Mouse (Mus musculus) cerebral cortex, adult 2 months (tissue): ENCODE results near the gene Tmppe.

Source experiments
- WGBS: fragments of 180-500 bp; shearing (Covaris S2); methylation state at CpG from one replicate; pipeline ENCODE4 v1.1.7; 2018; 5-methylcytosine and 5-hydroxymethylcytosine counted together

The Tmppe gene

DNA sequence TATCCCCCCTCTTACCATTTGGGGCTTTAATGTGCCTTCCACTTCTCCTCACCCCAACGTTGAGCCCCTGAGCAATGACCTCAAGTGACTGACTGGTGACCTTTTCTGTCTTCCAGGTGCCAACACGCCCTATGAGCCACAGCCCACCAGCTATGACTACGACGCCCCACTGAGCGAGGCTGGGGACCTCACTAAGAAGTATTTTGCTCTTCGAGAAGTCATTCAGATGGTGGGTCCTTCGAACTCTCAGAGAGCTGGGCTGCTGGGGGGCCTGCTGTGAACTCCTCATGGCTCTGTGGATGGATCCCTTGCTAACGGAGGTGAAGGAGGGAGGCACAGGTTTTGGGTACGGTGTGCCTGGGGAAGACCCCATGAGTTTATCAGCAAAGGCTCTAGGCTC is 42.0 kb downstream of the Tmppe start:
- WGBS: 91% methylated on average over 9 of the region's 9 CpGs

DNA sequence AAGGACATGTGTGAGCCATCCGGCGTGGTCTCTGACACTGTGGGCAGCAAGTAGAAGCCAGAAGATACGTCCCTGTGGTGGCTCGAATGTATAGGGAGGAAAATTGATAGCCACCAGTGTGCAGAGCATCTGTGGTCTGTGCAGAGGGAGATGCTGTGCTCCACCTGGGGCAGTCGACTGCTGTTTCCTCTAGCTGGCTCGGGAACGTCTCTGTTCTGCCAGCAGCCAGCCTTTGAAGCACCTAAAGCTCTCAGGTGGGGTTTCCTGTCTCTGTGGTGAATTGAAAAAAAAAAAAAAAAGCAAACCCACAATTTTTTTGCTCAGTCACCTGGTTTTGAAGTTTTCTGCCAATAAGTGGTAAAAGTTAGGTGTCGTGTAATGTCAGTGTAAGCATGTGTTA is 42.4 kb downstream of the Tmppe start:
- WGBS: 94% methylated on average over 8 of the region's 8 CpGs

DNA sequence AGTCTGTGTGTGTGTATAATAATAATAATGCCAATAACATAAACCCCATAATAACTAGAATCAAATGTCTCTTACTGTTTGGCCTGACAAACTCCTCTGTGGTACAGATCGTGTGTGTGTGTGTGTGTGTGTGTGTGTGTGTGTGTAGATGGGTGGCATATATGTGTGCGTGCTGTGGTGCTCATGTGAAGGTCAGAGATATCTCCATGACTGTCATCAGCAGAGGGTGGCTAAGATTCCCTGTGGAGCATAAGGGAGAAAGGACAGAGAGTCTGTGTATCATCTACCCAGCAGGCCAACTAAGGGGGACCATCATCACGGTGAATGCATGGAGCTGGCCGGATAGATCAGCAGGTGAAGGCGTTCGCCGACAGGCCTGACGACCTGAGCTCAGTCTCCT is 46.0 kb downstream of the Tmppe start:
- WGBS: 96% methylated on average over 8 of the region's 8 CpGs

DNA sequence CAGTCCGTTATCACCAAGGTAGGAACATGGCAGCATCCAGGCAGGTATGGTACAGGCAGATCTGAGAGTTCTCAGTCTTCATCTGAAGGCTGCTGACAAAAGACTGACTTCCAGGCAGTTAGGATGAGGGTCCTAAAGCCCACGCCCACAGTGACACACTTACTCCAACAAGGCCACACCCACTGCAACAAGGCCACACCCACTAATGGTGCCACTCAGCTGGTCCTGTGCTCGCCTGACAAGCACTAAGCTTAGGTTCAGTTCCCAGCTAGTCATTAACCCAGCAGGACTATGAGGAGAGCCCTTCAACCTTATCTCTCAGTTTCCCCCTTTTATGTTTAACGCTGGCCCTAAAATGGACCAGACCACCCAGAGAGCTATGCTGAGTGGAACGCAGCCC is 47.8 kb downstream of the Tmppe start:
- 88% methylated on average over 5 of the region's 5 CpGs for WGBS

DNA sequence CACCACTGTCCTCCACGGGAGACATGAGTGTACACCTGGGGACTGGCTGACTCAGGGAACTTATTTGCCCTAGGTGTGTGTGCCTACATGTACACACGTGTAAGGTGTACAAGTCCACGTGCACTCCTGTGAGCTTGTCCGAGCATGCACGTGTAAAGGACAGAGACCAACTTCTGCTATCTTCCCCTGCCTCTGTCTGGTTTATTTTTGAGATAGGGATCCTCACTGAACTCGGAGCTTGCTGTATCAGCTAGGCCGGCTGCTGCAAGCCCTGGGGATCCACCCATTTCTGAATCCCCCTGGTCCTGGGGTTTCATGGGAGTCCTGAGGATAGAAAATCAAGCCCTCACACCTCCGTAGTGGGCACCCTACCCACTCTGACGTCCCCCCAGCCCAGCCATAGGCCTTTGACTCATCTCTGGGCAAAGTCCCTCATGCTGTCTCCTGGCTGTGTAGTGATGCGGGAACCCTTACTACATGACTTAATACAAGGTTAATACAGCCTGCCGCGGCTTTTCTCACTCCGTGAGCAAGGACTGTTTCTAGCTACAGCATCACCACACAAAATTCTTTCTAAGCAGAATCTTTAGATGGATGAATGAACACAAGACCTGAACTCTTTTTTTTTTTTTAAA is 48.3 kb downstream of the Tmppe start:
- 95% methylated on average over 13 of the region's 13 CpGs for WGBS

DNA sequence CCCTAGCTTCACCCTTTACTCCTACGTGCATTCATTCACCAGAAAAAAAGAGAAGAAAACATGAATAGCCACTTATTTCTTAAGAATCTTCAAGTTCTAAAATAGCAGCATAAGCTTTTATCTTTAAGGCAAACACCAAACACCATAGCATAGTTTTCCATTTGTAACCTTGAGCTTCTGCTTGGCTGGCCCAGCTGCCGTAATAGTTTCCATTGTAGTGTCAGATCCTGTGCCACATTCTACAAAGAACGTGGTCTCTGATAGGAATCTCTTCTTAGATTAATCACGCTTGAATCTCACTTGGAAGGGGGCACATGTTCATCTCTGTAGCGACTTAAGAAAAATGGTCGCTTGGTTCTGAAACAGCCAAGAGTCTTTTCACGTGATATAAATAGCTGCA is 50.7 kb downstream of the Tmppe start:
- 74% methylated on average over 7 of the region's 7 CpGs for WGBS

DNA sequence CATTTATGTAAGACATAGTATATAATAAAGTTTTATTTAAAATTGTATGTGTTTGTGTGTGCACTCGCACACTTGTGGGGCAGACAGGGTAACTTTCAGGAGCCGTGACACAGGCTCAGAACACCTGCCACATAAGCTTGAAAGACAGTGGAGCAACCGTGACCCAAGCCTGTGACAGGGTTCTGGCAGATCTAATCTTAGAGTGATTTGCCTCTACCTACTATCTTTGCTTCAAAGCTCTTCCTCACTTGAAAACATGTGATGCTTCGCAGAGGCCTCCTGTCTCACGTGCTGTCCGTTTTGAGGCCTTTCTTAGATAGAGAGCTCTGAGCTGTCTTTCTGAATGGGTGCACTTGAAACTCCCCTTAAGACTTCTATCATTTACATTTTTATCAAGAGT is 51.5 kb downstream of the Tmppe start:
- 93% methylated on average over 6 of the region's 6 CpGs for WGBS

DNA sequence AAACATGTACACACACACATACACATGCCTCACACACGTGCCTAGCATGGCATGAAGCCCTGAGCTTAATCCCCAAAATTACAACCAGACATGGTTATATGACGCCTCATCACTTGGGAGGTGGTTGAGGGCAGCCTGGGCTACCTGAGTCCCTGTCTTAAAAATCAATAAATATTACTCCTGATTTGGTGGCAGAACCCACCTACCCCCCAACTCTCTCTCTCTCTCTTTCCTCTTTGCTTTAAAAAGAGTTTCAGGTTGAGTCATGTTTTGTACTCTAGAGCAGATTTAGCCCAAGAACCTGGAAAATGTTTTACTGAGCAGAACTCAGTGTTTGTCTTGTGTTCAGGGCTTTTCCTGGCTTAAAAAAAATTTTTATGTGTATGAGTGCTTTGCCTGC is 54.5 kb downstream of the Tmppe start:
- WGBS: 92% methylated on average over 2 of the region's 2 CpGs
